Mouse (Mus musculus) cerebellum, adult 2 months (tissue): Measurements from ENCODE around the gene Pappa2. TPM values are rescaled to one million over a fixed set of nuclear protein-coding genes. Genes with fewer than 3 reads are reported as not detected.
A peak's percentile ranks its signal among the peaks of the same experiment; 100 is the strongest.

Experiments
- DNase-seq, 2 experiments: peaks; one replicate each; pipeline ENCODE4 v3.0.0; 2021
- H3K27ac ChIP-seq: fragments of 200-500 bp; 2 replicates; pipeline ENCODE4 v1.5.1; 2012; ENCODE audit warnings: low read length, control low read depth, inconsistent platforms; ENCODE audit not compliant: insufficient read depth
- H3K27me3 ChIP-seq: fragments of 200-500 bp; 2 replicates; pipeline ENCODE4 v1.6.1; 2012; ENCODE audit warnings: inconsistent platforms, mild to moderate bottlenecking, low read length, moderate library complexity; ENCODE audit not compliant: control insufficient read depth, insufficient read depth
- H3K4me1 ChIP-seq: fragments of 200-500 bp; 2 replicates; pipeline ENCODE4 v1.6.1; 2011; ENCODE audit warnings: low read length; ENCODE audit not compliant: control insufficient read depth, insufficient read depth
- H3K4me3 ChIP-seq: fragments of 200-500 bp; replicated peaks from 2 replicates; pipeline ENCODE3; 2011; ENCODE audit warnings: mild to moderate bottlenecking, low read depth, low read length, control low read depth; ENCODE audit not compliant: insufficient read depth
- CTCF ChIP-seq: fragments of 200-500 bp; IDR thresholded peaks from 2 replicates; pipeline ENCODE4 v1.5.1; 2011; ENCODE audit warnings: low read depth, mild to moderate bottlenecking, control low read depth, low read length, moderate library complexity, borderline replicate concordance; ENCODE audit not compliant: insufficient read depth
- POLR2A ChIP-seq: fragments of 200-500 bp; IDR thresholded peaks from 2 replicates; pipeline ENCODE4 v1.6.1; 2011; ENCODE audit warnings: low read length, control low read depth, borderline replicate concordance; ENCODE audit not compliant: insufficient read depth
- WGBS: fragments of 180-500 bp; shearing (Covaris S2); methylation state at CpG from one replicate; pipeline ENCODE4 v1.1.7; 2018; 5-methylcytosine and 5-hydroxymethylcytosine counted together
- polyA plus RNA-seq: library from polyadenylated mRNA; depleted of rRNA; stranded (reverse); fragments of >200 nt; gene quantifications from 2 replicates; pipeline ENCODE4 v1.2.3, GENCODE M21; 2012

Gene Pappa2
- polyA plus RNA-seq, 1 experiment, result 0.31 TPM

GRCm38 (mm10) chr1:158894441-158894840, 85.8 kb downstream of the Pappa2 start:
- no peak for DNase-seq
- Histone ChIP-seq H3K27ac (no peak overlapping the region), H3K4me3 (no peak overlapping the region), H3K4me1 (no peaks in the 10 kb centered on the region), H3K27me3 (no peaks in the 10 kb centered on the region)
- WGBS, result 87% methylated on average over 6 of the region's 6 CpGs
- TF ChIP-seq POLR2A, result no peak
- no peak for TF ChIP-seq CTCF

GRCm38 (mm10) chr1:158875487-158875886, 104.8 kb downstream of the Pappa2 start:
- Histone ChIP-seq H3K4me3 (no peak overlapping the region), H3K27ac (no peak overlapping the region), H3K27me3 (no peaks in the 10 kb centered on the region; the same call in 1 of the 2 replicates), H3K4me1 (no peaks in the 10 kb centered on the region)
- no peak for TF ChIP-seq CTCF
- no peak for TF ChIP-seq POLR2A
- WGBS, result 65% methylated on average over 3 of the region's 3 CpGs
- DNase-seq, result peak in 1 of 2 experiments; percentile 3

DNA sequence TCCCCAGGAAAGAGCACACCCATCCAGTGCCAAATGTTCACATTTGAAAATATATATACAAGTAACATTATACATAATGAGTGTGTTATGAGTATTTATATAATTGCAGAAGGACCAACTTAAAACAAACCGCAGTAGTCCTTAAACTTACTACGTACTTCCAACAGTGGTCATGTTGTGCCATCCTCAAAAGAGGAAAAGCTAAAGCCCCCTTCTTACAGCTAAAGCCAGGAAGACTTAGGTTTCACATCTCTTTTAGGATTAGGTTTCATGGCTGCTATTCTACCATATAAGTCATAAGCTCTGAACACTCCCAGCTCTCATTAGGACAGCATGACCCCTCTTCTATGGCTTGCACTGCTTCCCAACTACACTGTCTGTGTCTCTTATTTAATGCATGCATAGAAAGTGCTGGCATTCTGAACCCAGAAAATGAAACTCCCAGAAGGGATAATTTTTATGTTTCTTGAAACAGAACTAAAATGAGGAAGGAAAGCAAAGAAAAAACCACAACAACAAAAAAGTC, 105.7 kb downstream of the Pappa2 start:
- WGBS, result 95% methylated on average over 2 of the region's 2 CpGs
- H3K27me3 ChIP-seq, result no peaks in the 10 kb centered on the region; the same call in 1 of the 2 replicates

GRCm38 (mm10) chr1:158873631-158874030, 106.7 kb downstream of the Pappa2 start:
- DNase-seq, result no peak
- H3K4me1 ChIP-seq, result no peaks in the 10 kb centered on the region
- no peaks in the 10 kb centered on the region; the same call in 1 of the 2 replicates for H3K27me3 ChIP-seq
- TF ChIP-seq CTCF, result no peak
- TF ChIP-seq POLR2A, result no peak
- H3K27ac ChIP-seq, result no peak overlapping the region
- H3K4me3 ChIP-seq, result no peak overlapping the region
- WGBS, result 22% methylated on average over 1 of the region's 1 CpGs

More for the DNA sequence above, 105.7 kb downstream of the Pappa2 start:
- Histone ChIP-seq H3K4me1 (no peaks in the 10 kb centered on the region), H3K4me3 (no peak overlapping the region), H3K27ac (no peak overlapping the region)
- DNase-seq, result no peak
- no peak for TF ChIP-seq POLR2A
- TF ChIP-seq CTCF, result no peak

DNA sequence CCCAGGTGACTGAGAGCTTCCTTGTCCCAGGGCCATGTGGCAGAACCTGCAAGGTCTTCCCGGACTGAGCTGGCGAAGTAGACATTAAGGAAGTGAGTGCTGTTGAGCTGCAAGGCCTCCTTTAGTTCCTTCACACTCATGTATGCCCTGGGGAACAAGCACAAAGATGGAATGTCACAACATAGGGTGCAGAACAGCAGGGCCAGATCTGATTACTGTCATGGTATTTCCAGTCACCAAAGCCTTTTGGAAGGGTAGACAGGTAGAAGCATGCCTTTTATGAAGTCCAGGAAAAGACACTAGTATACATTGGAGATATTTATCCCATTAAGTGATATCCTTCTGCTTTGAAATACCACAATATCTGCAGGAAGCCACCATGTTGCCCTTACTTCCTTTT, 108.9 kb downstream of the Pappa2 start:
- Histone ChIP-seq H3K4me3 (no peak overlapping the region), H3K27me3 (no peaks in the 10 kb centered on the region), H3K27ac (no peak overlapping the region), H3K4me1 (no peaks in the 10 kb centered on the region)
- WGBS, result 90% methylated on average over 2 of the region's 2 CpGs
- no peak for TF ChIP-seq CTCF
- TF ChIP-seq POLR2A, result no peak
- DNase-seq, result no peak

GRCm38 (mm10) chr1:158860190-158860589, 120.1 kb downstream of the Pappa2 start:
- no peak for TF ChIP-seq CTCF
- Histone ChIP-seq H3K4me3 (no peak overlapping the region), H3K27ac (no peak overlapping the region), H3K27me3 (no peaks in the 10 kb centered on the region), H3K4me1 (no peaks in the 10 kb centered on the region)
- WGBS, result 77% methylated on average over 5 of the region's 5 CpGs
- no peak for DNase-seq

- WGBS, result 66% methylated on average over 5 of the region's 5 CpGs
- Histone ChIP-seq H3K4me3 (no peak overlapping the region), H3K4me1 (no peaks in the 10 kb centered on the region), H3K27me3 (no peaks in the 10 kb centered on the region), H3K27ac (no peak overlapping the region)
- TF ChIP-seq POLR2A (no peak), CTCF (no peak)
- no peak for DNase-seq
Measured at GRCm38 (mm10) chr1:158853936-158854882, 126.1 kb downstream of the Pappa2 start.
